Mouse (Mus musculus): ENCODE results near the gene Cavin3.

GRCm38 (mm10) chr7:105480081-105480480, 2.0 kb downstream of the Cavin3 start:
- TF ChIP-seq UBTF (IDR thresholded peaks at IDR 0.05; ENCODE audit: low read depth, low read length) (no peak), CHD2 (IDR thresholded peaks at IDR 0.05; ENCODE audit: low read length) (no peak), MAZ (IDR thresholded peaks at IDR 0.05; ENCODE audit: low read depth, low read length) (no peak), CTCF (conservative IDR thresholded peaks at IDR 0.05 in 1 of 2, IDR thresholded peaks at IDR 0.05 in 1 of 2; ENCODE audit: low read depth in 2 of 2, low read length in 2 of 2) (no peak), ZC3H11A (IDR thresholded peaks at IDR 0.05; ENCODE audit: low read depth, low read length) (no peak), POLR2A (IDR thresholded peaks at IDR 0.05; ENCODE audit: low read depth, low read length) (no peak), NRF1 (IDR thresholded peaks at IDR 0.05; ENCODE audit: low read depth, low read length) (no peak), ZKSCAN1 (IDR thresholded peaks at IDR 0.05; ENCODE audit: borderline replicate concordance, low read depth, low read length) (no peak), ZMIZ1 (IDR thresholded peaks at IDR 0.05; ENCODE audit: low read depth, low read length) (no peak), POLR2AphosphoS2 (IDR thresholded peaks at IDR 0.05; ENCODE audit: low read depth, low read length) (no peak), E2F4 (IDR thresholded peaks at IDR 0.05; ENCODE audit: insufficient replicate concordance, low read depth, low read length) (no peak), NELFE (IDR thresholded peaks at IDR 0.05; ENCODE audit: low read depth, low read length) (no peak), BHLHE40 (IDR thresholded peaks at IDR 0.05; ENCODE audit: low read depth, low read length) (no peak)

Data from CH12.LX (cell line).